Mouse (Mus musculus) cerebellum, adult 2 months (tissue): ENCODE measurements at regions not wholly inside any gene's neighbourhood (a gene's known extent, or its start where the extent isn't known, plus 50 kb on each side); places are given as distances from the start of the nearest gene placed in this dataset.

Source experiments
- DNase-seq, 2 experiments: peaks; one replicate each; pipeline ENCODE4 v3.0.0; 2021
- H3K27ac ChIP-seq: fragments of 200-500 bp; 2 replicates; pipeline ENCODE4 v1.5.1; 2012; ENCODE audit warnings: low read length, control low read depth, inconsistent platforms; ENCODE audit not compliant: insufficient read depth
- H3K27me3 ChIP-seq: fragments of 200-500 bp; 2 replicates; pipeline ENCODE4 v1.6.1; 2012; ENCODE audit warnings: inconsistent platforms, mild to moderate bottlenecking, low read length, moderate library complexity; ENCODE audit not compliant: control insufficient read depth, insufficient read depth
- H3K4me1 ChIP-seq: fragments of 200-500 bp; 2 replicates; pipeline ENCODE4 v1.6.1; 2011; ENCODE audit warnings: low read length; ENCODE audit not compliant: control insufficient read depth, insufficient read depth
- H3K4me3 ChIP-seq: fragments of 200-500 bp; replicated peaks from 2 replicates; pipeline ENCODE3; 2011; ENCODE audit warnings: mild to moderate bottlenecking, low read depth, low read length, control low read depth; ENCODE audit not compliant: insufficient read depth
- CTCF ChIP-seq: fragments of 200-500 bp; IDR thresholded peaks from 2 replicates; pipeline ENCODE4 v1.5.1; 2011; ENCODE audit warnings: low read depth, mild to moderate bottlenecking, control low read depth, low read length, moderate library complexity, borderline replicate concordance; ENCODE audit not compliant: insufficient read depth
- POLR2A ChIP-seq: fragments of 200-500 bp; IDR thresholded peaks from 2 replicates; pipeline ENCODE4 v1.6.1; 2011; ENCODE audit warnings: low read length, control low read depth, borderline replicate concordance; ENCODE audit not compliant: insufficient read depth
- WGBS: fragments of 180-500 bp; shearing (Covaris S2); methylation state at CpG from one replicate; pipeline ENCODE4 v1.1.7; 2018; 5-methylcytosine and 5-hydroxymethylcytosine counted together

- no peak for TF ChIP-seq CTCF
- TF ChIP-seq POLR2A, result no peak
- H3K27me3 ChIP-seq, result no peaks in the 10 kb centered on the region
- no peak overlapping the region for H3K4me3 ChIP-seq
- H3K27ac ChIP-seq, result no peak overlapping the region
- H3K4me1 ChIP-seq, result no peaks in the 10 kb centered on the region
- 80% methylated on average over 10 of the region's 10 CpGs for WGBS
- no peak for DNase-seq
Measured at GRCm38 (mm10) chr8:113583801-113584200, 51.6 kb upstream of the Mon1b start.
